Mouse (Mus musculus) forebrain, postnatal 0 days (tissue): ENCODE measurements around the gene Lama2. TPM values are rescaled to one million over a fixed set of nuclear protein-coding genes. Genes with fewer than 3 reads are reported as not detected.

Experiments used
- ATAC-seq: fragments of 200-750 bp; cut with Nextera tagmentation; 2 replicates; pipeline ENCODE4 v1.8.0; 2017; ENCODE audit warnings: mild to moderate bottlenecking, moderate library complexity
- DNase-seq: peaks from one replicate; pipeline ENCODE4 v3.0.0-alpha.2; 2015
- H3K27ac ChIP-seq: fragments of 300-500 bp; sonication (generic); 2 replicates; pipeline ENCODE4 v1.5.1; 2014; ENCODE audit warnings: low read depth, mild to moderate bottlenecking, antibody characterized with exemption, low read length, moderate library complexity, mixed read lengths
- H3K27me3 ChIP-seq: fragments of 300-500 bp; sonication (generic); 2 replicates; pipeline ENCODE4 v1.6.1; 2014; ENCODE audit warnings: mild to moderate bottlenecking, low read length, mixed read lengths; ENCODE audit not compliant: insufficient read depth
- H3K36me3 ChIP-seq: fragments of 300-500 bp; sonication (generic); 2 replicates; pipeline ENCODE4 v1.6.1; 2014; ENCODE audit warnings: mild to moderate bottlenecking, moderate library complexity; ENCODE audit not compliant: insufficient read depth
- H3K4me1 ChIP-seq: fragments of 300-500 bp; sonication (generic); 2 replicates; pipeline ENCODE4 v1.6.1; 2014; ENCODE audit warnings: antibody characterized with exemption; ENCODE audit not compliant: insufficient read depth
- H3K4me2 ChIP-seq: fragments of 300-500 bp; sonication (generic); 2 replicates; pipeline ENCODE4 v1.6.1; 2014; ENCODE audit warnings: low read depth, mild to moderate bottlenecking, moderate library complexity
- H3K4me3 ChIP-seq: fragments of 300-500 bp; sonication (generic); 2 replicates; pipeline ENCODE4 v1.5.1; 2014; ENCODE audit warnings: low read depth, low read length, mixed read lengths
- H3K9ac ChIP-seq: fragments of 300-500 bp; sonication (generic); 2 replicates; pipeline ENCODE4 v1.6.1; 2014; ENCODE audit warnings: mild to moderate bottlenecking
- H3K9me3 ChIP-seq: fragments of 300-500 bp; sonication (generic); 2 replicates; pipeline ENCODE4 v1.6.1; 2016; ENCODE audit warnings: low read length
- CTCF ChIP-seq: sonication (generic); IDR thresholded peaks from 2 replicates; pipeline ENCODE4 v1.5.1; 2016; ENCODE audit warnings: antibody characterized with exemption, control low read depth, low read depth
- WGBS: fragments of 180-500 bp; shearing (Covaris S2); extraction: QIAGEN DNeasy Blood & Tissue Kit; methylation state at CpG from one replicate; pipeline ENCODE4 v1.1.7; 2014; 5-methylcytosine and 5-hydroxymethylcytosine counted together
- polyA plus RNA-seq: library from polyadenylated mRNA; unstranded; fragments of >200 nt; fragmentation: Nextera tagmentation; extraction: Ambion mirVana; gene quantifications from 2 replicates; pipeline ENCODE4 v1.2.1, GENCODE M21; 2015
- total RNA-seq: library from RNA; depleted of rRNA; stranded (reverse); fragments of >200 nt; gene quantifications from 2 replicates; pipeline ENCODE4 v1.2.3, GENCODE M21; 2014

Lama2 gene
- total and polyA plus RNA-seq, 2 experiments from 2014 or later = 3.7 to 11.9 TPM

DNA sequence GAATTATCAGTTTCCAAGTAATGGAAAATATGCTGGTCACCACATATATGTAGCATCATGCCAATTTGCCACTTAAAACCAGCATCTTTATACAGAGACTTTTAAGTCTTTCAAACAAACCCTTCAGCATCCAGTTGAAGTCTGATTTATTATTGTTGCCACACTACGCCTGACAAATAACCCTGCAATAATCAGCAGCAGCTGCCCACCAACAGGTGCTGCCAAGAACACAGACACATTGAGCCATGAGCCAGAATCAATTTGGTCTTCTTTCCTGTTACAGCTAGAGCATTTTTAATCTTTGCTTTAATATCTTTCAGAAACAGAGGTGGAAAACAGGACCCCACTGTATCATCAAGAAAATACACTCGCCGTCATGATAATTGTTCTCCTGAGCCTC is 118.7 kb downstream of the Lama2 start:
- TF ChIP-seq CTCF = no peak
- 77% methylated on average over 3 of the region's 3 CpGs for WGBS
- Histone ChIP-seq H3K4me2 (no peak overlapping the region), H3K9me3 (no peaks in the 10 kb centered on the region), H3K27me3 (no peaks in the 10 kb centered on the region), H3K4me3 (no peak overlapping the region), H3K9ac (no peak overlapping the region), H3K36me3 (no peaks in the 10 kb centered on the region), H3K27ac (no peak overlapping the region), H3K4me1 (no peaks in the 10 kb centered on the region)
- DNase-seq (no peak), ATAC-seq (no peak)

GRCm38 (mm10) chr10:27488452-27488851 is 131.1 kb downstream of the Lama2 start:
- no peaks in the 10 kb centered on the region for H3K4me1 ChIP-seq
- no peaks in the 10 kb centered on the region for H3K9me3 ChIP-seq
- WGBS = 92% methylated on average over 1 of the region's 1 CpGs
- H3K4me3 ChIP-seq = no peak overlapping the region
- no peak overlapping the region for H3K9ac ChIP-seq
- no peak overlapping the region for H3K27ac ChIP-seq
- no peak for TF ChIP-seq CTCF
- DNase-seq = no peak
- H3K36me3 ChIP-seq = no peaks in the 10 kb centered on the region
- ATAC-seq = no peak
- no peaks in the 10 kb centered on the region for H3K27me3 ChIP-seq
- no peak overlapping the region for H3K4me2 ChIP-seq

DNA sequence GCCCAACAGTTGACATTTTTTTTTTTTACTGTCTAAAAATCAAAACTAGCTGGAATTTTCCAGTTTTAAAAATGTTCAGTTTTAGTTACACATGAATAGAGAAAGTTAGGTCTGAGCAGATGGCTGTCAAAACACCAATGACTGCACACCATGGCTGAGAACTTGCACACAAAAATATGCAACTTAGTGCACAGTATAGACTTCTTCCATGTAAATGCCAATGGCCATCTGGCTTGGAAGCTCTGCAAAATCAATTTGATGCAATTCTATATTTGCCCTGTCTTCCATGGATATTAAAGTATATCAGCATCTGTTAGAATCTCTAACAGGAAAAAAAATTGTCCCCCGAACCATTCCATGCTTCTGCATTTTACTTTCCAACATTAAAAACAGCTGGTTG is 135.5 kb downstream of the Lama2 start:
- ATAC-seq = peak; percentile 91
- no peak overlapping the region for H3K4me2 ChIP-seq
- no peak overlapping the region for H3K4me3 ChIP-seq
- DNase-seq = peak; percentile 69
- no peaks in the 10 kb centered on the region for H3K9me3 ChIP-seq
- no peaks in the 10 kb centered on the region for H3K36me3 ChIP-seq
- H3K27me3 ChIP-seq = no peaks in the 10 kb centered on the region
- H3K9ac ChIP-seq = no peak overlapping the region
- no peak overlapping the region for H3K27ac ChIP-seq
- WGBS = 64% methylated on average over 1 of the region's 1 CpGs
- TF ChIP-seq CTCF = no peak
- no peaks in the 10 kb centered on the region for H3K4me1 ChIP-seq

DNA sequence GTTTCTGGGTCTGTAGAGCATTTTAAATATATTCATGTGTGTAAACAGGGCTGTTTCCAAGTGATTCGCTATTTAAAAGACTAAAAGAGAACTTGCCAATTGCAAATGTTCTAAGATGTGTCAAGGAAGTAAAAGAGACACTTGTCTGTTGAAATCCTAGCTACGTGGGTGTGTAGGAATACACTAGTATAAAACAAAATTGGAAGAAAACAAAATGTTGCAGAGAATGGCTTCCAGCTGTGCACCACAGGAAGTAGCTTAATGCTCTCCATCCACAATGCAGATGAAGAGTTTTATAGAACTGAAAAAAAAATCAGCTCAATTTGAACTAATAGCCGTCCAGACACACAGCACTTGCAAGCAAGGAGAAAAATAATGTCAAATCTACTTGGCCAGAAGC is 144.0 kb downstream of the Lama2 start:
- Histone ChIP-seq H3K4me2 (no peak overlapping the region), H3K27ac (0 out of 2 replicates have a peak overlapping the region, but pooled peaks have one; percentile 5), H3K9me3 (no peaks in the 10 kb centered on the region), H3K4me3 (no peak overlapping the region), H3K9ac (no peak overlapping the region), H3K27me3 (no peaks in the 10 kb centered on the region), H3K36me3 (no peaks in the 10 kb centered on the region), H3K4me1 (no peaks in the 10 kb centered on the region)
- TF ChIP-seq CTCF = no peak
- ATAC-seq (no peak), DNase-seq (no peak)
- 18% methylated on average over 3 of the region's 3 CpGs for WGBS

GRCm38 (mm10) chr10:27468274-27468673 is 151.3 kb downstream of the Lama2 start:
- Histone ChIP-seq H3K9ac (no peak overlapping the region), H3K4me3 (no peak overlapping the region), H3K36me3 (no peaks in the 10 kb centered on the region), H3K9me3 (no peaks in the 10 kb centered on the region), H3K4me2 (no peak overlapping the region), H3K27me3 (no peaks in the 10 kb centered on the region), H3K27ac (no peak overlapping the region), H3K4me1 (no peaks in the 10 kb centered on the region)
- TF ChIP-seq CTCF = no peak
- DNase-seq (peak; percentile 57), ATAC-seq (peak; percentile 87)
- WGBS = 10% methylated on average over 1 of the region's 1 CpGs

- Histone ChIP-seq H3K4me1 (no peaks in the 10 kb centered on the region), H3K9me3 (no peaks in the 10 kb centered on the region), H3K9ac (no peak overlapping the region), H3K36me3 (no peaks in the 10 kb centered on the region), H3K4me3 (no peak overlapping the region), H3K27me3 (no peaks in the 10 kb centered on the region), H3K4me2 (no peak overlapping the region), H3K27ac (no peak overlapping the region)
- 65% methylated on average over 5 of the region's 5 CpGs for WGBS
- no peak for ATAC-seq
- no peak for TF ChIP-seq CTCF
- DNase-seq = no peak
Measured at GRCm38 (mm10) chr10:27413583-27414465, 205.7 kb downstream of the Lama2 start.

DNA sequence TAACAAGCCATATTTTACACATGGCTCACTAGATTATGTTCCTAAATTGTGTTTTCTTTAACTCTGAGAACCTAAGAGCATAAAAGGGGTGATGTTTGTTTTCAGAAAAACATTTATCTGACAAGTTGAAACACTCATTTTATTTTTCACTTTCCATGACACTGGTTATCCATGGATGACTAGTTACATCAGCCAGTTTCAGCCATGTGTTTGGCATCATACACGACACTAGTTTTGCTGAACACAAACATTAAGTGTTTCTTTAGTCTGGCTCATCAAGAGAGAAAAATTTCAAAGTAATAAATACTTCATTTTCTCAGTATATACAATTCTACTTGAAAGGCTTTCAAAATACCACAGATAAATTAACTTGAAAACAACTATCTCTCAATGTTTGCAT is 228.8 kb downstream of the Lama2 start:
- 62% methylated on average over 1 of the region's 1 CpGs for WGBS
- no peak overlapping the region for H3K27ac ChIP-seq
- no peaks in the 10 kb centered on the region for H3K27me3 ChIP-seq
- no peak overlapping the region for H3K4me2 ChIP-seq
- DNase-seq = no peak
- no peaks in the 10 kb centered on the region for H3K9me3 ChIP-seq
- ATAC-seq = no peak
- no peaks in the 10 kb centered on the region for H3K36me3 ChIP-seq
- no peaks in the 10 kb centered on the region for H3K4me1 ChIP-seq
- H3K9ac ChIP-seq = no peak overlapping the region
- H3K4me3 ChIP-seq = no peak overlapping the region
- TF ChIP-seq CTCF = no peak
